ENCODE assay signal across 9 mouse cellular contexts in genomic region chr13:52828946-52829523, GRCm38 (mm10).
DNase-seq lines count a peak whose midpoint lies in the region; ATAC-seq and TF ChIP-seq lines count a peak whose summit lies in the region.
"Had no signal": no experiment of that assay in that cellular context is flagged by ENCODE, and none has a peak within 500 bp of the region (broad histone marks: within the 10 kb centered on the region; RNA-seq: fewer than 3 reads in every experiment).

No protein-coding gene starts in this region.

- no peaks in the 10 kb centered on the region for H3K9me3 ChIP-seq in erythroblast, embryonic 14.5 days (ENCODE audit: control insufficient read depth, low read length)
- H3K9me3 ChIP-seq in lung, embryonic 14.5 days (ENCODE audit: low read depth, low read length) = no peaks in the 10 kb centered on the region
- H3K9me3 ChIP-seq in hindbrain, embryonic 11.5 days (ENCODE audit: control insufficient read depth, low read length) = no peaks in the 10 kb centered on the region
- no peaks in the 10 kb centered on the region for H3K9me3 ChIP-seq in forebrain, embryonic 13.5 days (replicated peaks)
- H3K9me3 ChIP-seq: neural tube, embryonic 13.5 days had no signal

- H3K4me1 ChIP-seq in erythroblast, embryonic 14.5 days (ENCODE audit: control insufficient read depth) = peaks cover 83% of the 10 kb centered on the region
- peaks cover 14% of the 10 kb centered on the region; the same call in 1 of the 2 replicates for H3K4me1 ChIP-seq in lung, embryonic 14.5 days (ENCODE audit: insufficient read depth)
- H3K4me1 ChIP-seq in hindbrain, embryonic 11.5 days (replicated peaks; ENCODE audit: control insufficient read depth, insufficient read depth, low read length) = no peaks in the 10 kb centered on the region
- peaks cover 2% of the 10 kb centered on the region; the same call in 1 of the 2 replicates for H3K4me1 ChIP-seq in forebrain, embryonic 13.5 days

- peaks cover 31% of the 10 kb centered on the region for H3K36me3 ChIP-seq in erythroblast, embryonic 14.5 days (ENCODE audit: control insufficient read depth)
- no peaks in the 10 kb centered on the region for H3K36me3 ChIP-seq in lung, embryonic 14.5 days (ENCODE audit: insufficient read depth)
- H3K36me3 ChIP-seq in hindbrain, embryonic 11.5 days (ENCODE audit: control insufficient read depth, insufficient read depth, low read length) = no peaks in the 10 kb centered on the region
- H3K36me3 ChIP-seq in forebrain, embryonic 13.5 days (ENCODE audit: poor library complexity, severe bottlenecking) = no peaks in the 10 kb centered on the region

- no peak overlapping the region for H3K9ac ChIP-seq in lung, embryonic 14.5 days
- H3K9ac ChIP-seq in hindbrain, embryonic 11.5 days (ENCODE audit: low read depth, low read length) = no peak overlapping the region
- no peak overlapping the region for H3K9ac ChIP-seq in forebrain, embryonic 13.5 days
- H3K9ac ChIP-seq: neural tube, embryonic 13.5 days had no signal

- H3K27me3 ChIP-seq in erythroblast, embryonic 14.5 days (ENCODE audit: control insufficient read depth) = peaks cover 15% of the 10 kb centered on the region
- H3K27me3 ChIP-seq in lung, embryonic 14.5 days (ENCODE audit: insufficient read depth, low read length) = no peaks in the 10 kb centered on the region
- H3K27me3 ChIP-seq in hindbrain, embryonic 11.5 days (ENCODE audit: control insufficient read depth, insufficient read depth, low read length) = no peaks in the 10 kb centered on the region
- no peaks in the 10 kb centered on the region for H3K27me3 ChIP-seq in forebrain, embryonic 13.5 days
- H3K27me3 ChIP-seq: neural tube, embryonic 13.5 days had no signal

- ATAC-seq in lung, embryonic 14.5 days (ENCODE audit: insufficient read depth) = no peak
- ATAC-seq in hindbrain, embryonic 11.5 days (ENCODE audit: low FRiP score) = no peak
- no peak for ATAC-seq in forebrain, embryonic 13.5 days

- WGBS in lung, embryonic 14.5 days = 45% methylated on average over 12 of the region's 12 CpGs
- WGBS in hindbrain, embryonic 11.5 days = 79% methylated on average over 11 of the region's 12 CpGs
- WGBS in forebrain, embryonic 13.5 days = 79% methylated on average over 12 of the region's 12 CpGs

- peak; percentile 39 for DNase-seq in spleen, adult 12 weeks (ENCODE audit: low spot score)
- DNase-seq in spleen, adult 18-20 months = no peak
- peak; percentile 52 for DNase-seq in lung, embryonic 14.5 days
- peak; percentile 28 to 29 for DNase-seq in thymus, postnatal 10 days (ENCODE audit: low spot score in 2 of 2)
- DNase-seq in hindbrain, embryonic 11.5 days (ENCODE audit: low spot score) = no peak
- DNase-seq in layer of hippocampus, adult 9-11 months = no peak

- no peak overlapping the region for H3K4me2 ChIP-seq in lung, embryonic 14.5 days
- H3K4me2 ChIP-seq in hindbrain, embryonic 11.5 days (replicated peaks; ENCODE audit: low read depth, low read length) = no peak overlapping the region
- H3K4me2 ChIP-seq in forebrain, embryonic 13.5 days = no peak overlapping the region
- H3K4me2 ChIP-seq: neural tube, embryonic 13.5 days had no signal

- H3K4me3 ChIP-seq in erythroblast, embryonic 14.5 days (replicated peaks) = peak overlapping the region; percentile 49
- H3K4me3 ChIP-seq in lung, embryonic 14.5 days (ENCODE audit: low read depth, low read length) = no peak overlapping the region
- H3K4me3 ChIP-seq in hindbrain, embryonic 11.5 days (ENCODE audit: low read depth, low read length) = no peak overlapping the region
- no peak overlapping the region for H3K4me3 ChIP-seq in forebrain, embryonic 13.5 days
- H3K4me3 ChIP-seq: neural tube, embryonic 13.5 days had no signal

- H3K27ac ChIP-seq in lung, embryonic 14.5 days (ENCODE audit: low read depth) = peak overlapping the region; percentile 48
- H3K27ac ChIP-seq in hindbrain, embryonic 11.5 days (ENCODE audit: low read depth, low read length) = no peak overlapping the region
- H3K27ac ChIP-seq in forebrain, embryonic 13.5 days = no peak overlapping the region
- H3K27ac ChIP-seq: neural tube, embryonic 13.5 days had no signal

- TF ChIP-seq CTCF in lung, embryonic 14.5 days (IDR thresholded peaks at IDR 0.05; ENCODE audit: low read depth) = no peak

Comparison
In these comparisons a context has a peak if more than half of its experiments do, and no peak if none do; other contexts are left out.
1. DNase-seq: peak in spleen, adult 12 weeks (single experiment), lung, embryonic 14.5 days (single experiment) and thymus, postnatal 10 days (2 of 2); none in spleen, adult 18-20 months (0 of 2), hindbrain, embryonic 11.5 days (single experiment) and layer of hippocampus, adult 9-11 months (single experiment).